Mouse (Mus musculus) thymus, adult 2 months (tissue): ENCODE measurements around the gene Kirrel3.

ENCODE experiments used
- CTCF ChIP-seq: fragments of 200-500 bp; IDR thresholded peaks from 2 replicates; pipeline ENCODE4 v1.5.1; 2012; ENCODE audit warnings: mild to moderate bottlenecking, control low read depth, low read length, moderate library complexity, borderline replicate concordance; ENCODE audit not compliant: control insufficient read depth, poor library complexity, insufficient read depth; ENCODE audit errors: extremely low read depth
- POLR2A ChIP-seq: fragments of 200-500 bp; IDR thresholded peaks from 2 replicates; pipeline ENCODE4 v1.6.1; 2012; ENCODE audit warnings: mild to moderate bottlenecking, low read length, control low read depth, moderate library complexity; ENCODE audit not compliant: control insufficient read depth, poor library complexity, insufficient read depth; ENCODE audit errors: extremely low read depth

GRCm38 (mm10) chr9:34851136-34851535 lies 365.4 kb downstream of the Kirrel3 start:
- no peak for TF ChIP-seq CTCF
- no peak for TF ChIP-seq POLR2A
